Mouse (Mus musculus) cortical plate, adult 2 months (tissue): ENCODE data around the gene Bola2.

Source experiments
- CTCF ChIP-seq: fragments of 200-500 bp; IDR thresholded peaks from 2 replicates; pipeline ENCODE4 v1.5.1; 2011; ENCODE audit warnings: mild to moderate bottlenecking, control low read depth, low read length; ENCODE audit not compliant: insufficient read depth; ENCODE audit errors: extremely low read depth
- POLR2A ChIP-seq: fragments of 200-500 bp; IDR thresholded peaks from 2 replicates; pipeline ENCODE4 v1.6.1; 2011; ENCODE audit warnings: mild to moderate bottlenecking, low read length, control low read depth; ENCODE audit not compliant: insufficient read depth; ENCODE audit errors: extremely low read depth

GRCm38 (mm10) chr7:126741452-126741851 lies 46.3 kb downstream of the Bola2 start:
- no peak for TF ChIP-seq POLR2A
- TF ChIP-seq CTCF = no peak
